Mouse (Mus musculus) forebrain, embryonic 14.5 days (tissue): Measurements from ENCODE around the gene Homer1. TPM values are rescaled to one million over a fixed set of nuclear protein-coding genes. Genes with fewer than 3 reads are reported as not detected.

Experiments used
- ATAC-seq: fragments of 200-750 bp; cut with Nextera tagmentation; 2 replicates; pipeline ENCODE4 v1.8.0; 2017; ENCODE audit warnings: mild to moderate bottlenecking, moderate library complexity
- DNase-seq: peaks from one replicate; pipeline ENCODE4 v3.0.0-alpha.2; 2015; ENCODE audit warnings: low spot score
- H3K27ac ChIP-seq: fragments of 300-500 bp; sonication (generic); 2 replicates; pipeline ENCODE4 v1.5.1; 2014; ENCODE audit warnings: low read depth, mild to moderate bottlenecking, control low read depth, low read length, moderate library complexity
- H3K27me3 ChIP-seq: fragments of 300-500 bp; sonication (generic); replicated peaks from 2 replicates; pipeline ENCODE4 v1.6.1; 2014; ENCODE audit warnings: low read length, control low read depth, mixed read lengths; ENCODE audit not compliant: control insufficient read depth, insufficient read depth
- H3K36me3 ChIP-seq: fragments of 300-500 bp; sonication (generic); 2 replicates; pipeline ENCODE4 v1.6.1; 2014; ENCODE audit warnings: low read length, control low read depth; ENCODE audit not compliant: control insufficient read depth, insufficient read depth
- H3K4me1 ChIP-seq: fragments of 300-500 bp; sonication (generic); 2 replicates; pipeline ENCODE4 v1.6.1; 2014; ENCODE audit warnings: antibody characterized with exemption, low read length, control low read depth; ENCODE audit not compliant: control insufficient read depth, insufficient read depth
- H3K4me2 ChIP-seq: fragments of 300-500 bp; sonication (generic); 2 replicates; pipeline ENCODE4 v1.6.1; 2014; ENCODE audit warnings: mild to moderate bottlenecking, control low read depth, low read length
- H3K4me3 ChIP-seq: fragments of 300-500 bp; sonication (generic); 2 replicates; pipeline ENCODE4 v1.5.1; 2014; ENCODE audit warnings: low read depth, low read length, control low read depth
- H3K9ac ChIP-seq: fragments of 300-500 bp; sonication (generic); 2 replicates; pipeline ENCODE4 v1.6.1; 2014; ENCODE audit warnings: mild to moderate bottlenecking, low read length, control low read depth, moderate library complexity
- H3K9me3 ChIP-seq: fragments of 300-500 bp; sonication (generic); replicated peaks from 2 replicates; pipeline ENCODE4 v1.6.1; 2016; ENCODE audit warnings: low read length, control low read depth, mixed read lengths; ENCODE audit not compliant: control insufficient read depth
- WGBS: fragments of 180-500 bp; shearing (Covaris S2); extraction: QIAGEN DNeasy Blood & Tissue Kit; methylation state at CpG from one replicate; pipeline ENCODE4 v1.1.7; 2014; 5-methylcytosine and 5-hydroxymethylcytosine counted together
- polyA plus RNA-seq: library from polyadenylated mRNA; unstranded; fragments of >200 nt; fragmentation: Nextera tagmentation; extraction: Ambion mirVana; gene quantifications from 2 replicates; pipeline ENCODE4 v1.2.1, GENCODE M21; 2014

Gene Homer1
- polyA plus RNA-seq, 1 experiment from 2014 or later: 14.5 TPM

GRCm38 (mm10) chr13:93304251-93305001 is 5.0 kb downstream of the Homer1 start:
- under 1% methylated on average over 52 of the region's 64 CpGs for WGBS
- ATAC-seq (peak; percentile 61), DNase-seq (peak; percentile 61)
- Histone ChIP-seq H3K27ac (peak overlapping the region; percentile 97), H3K9me3 (no peaks in the 10 kb centered on the region), H3K4me1 (peaks cover 28% of the 10 kb centered on the region), H3K36me3 (no peaks in the 10 kb centered on the region), H3K4me3 (peak overlapping the region; percentile 80), H3K4me2 (peak overlapping the region; percentile 72), H3K27me3 (no peaks in the 10 kb centered on the region), H3K9ac (peak overlapping the region; percentile 91)

DNA sequence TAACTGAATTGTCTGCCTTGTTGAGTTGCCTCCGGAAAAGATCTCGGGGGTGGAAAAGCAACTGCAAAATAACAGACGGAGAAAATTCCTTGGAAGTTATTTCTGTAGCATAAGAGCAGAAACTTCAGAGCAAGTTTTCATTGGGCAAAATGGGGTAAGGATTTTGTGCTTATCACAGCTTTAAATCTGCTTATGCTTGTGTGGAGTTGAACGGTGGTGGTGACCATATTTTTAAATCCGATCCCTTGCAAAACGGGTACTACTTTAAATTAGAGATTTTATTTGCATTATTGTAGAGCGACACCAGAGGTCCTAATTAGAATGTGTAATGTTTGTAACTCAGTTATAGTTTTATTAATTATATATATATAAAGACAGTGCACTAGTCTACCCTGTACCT is 5.7 kb downstream of the Homer1 start:
- 5% methylated on average over 7 of the region's 7 CpGs for WGBS
- Histone ChIP-seq H3K9me3 (no peaks in the 10 kb centered on the region), H3K4me2 (peak overlapping the region; percentile 72), H3K27me3 (no peaks in the 10 kb centered on the region), H3K36me3 (no peaks in the 10 kb centered on the region), H3K9ac (peak overlapping the region; percentile 91), H3K4me1 (peaks cover 28% of the 10 kb centered on the region), H3K4me3 (peak overlapping the region; percentile 80), H3K27ac (no peak overlapping the region)
- DNase-seq (no peak), ATAC-seq (no peak)

DNA sequence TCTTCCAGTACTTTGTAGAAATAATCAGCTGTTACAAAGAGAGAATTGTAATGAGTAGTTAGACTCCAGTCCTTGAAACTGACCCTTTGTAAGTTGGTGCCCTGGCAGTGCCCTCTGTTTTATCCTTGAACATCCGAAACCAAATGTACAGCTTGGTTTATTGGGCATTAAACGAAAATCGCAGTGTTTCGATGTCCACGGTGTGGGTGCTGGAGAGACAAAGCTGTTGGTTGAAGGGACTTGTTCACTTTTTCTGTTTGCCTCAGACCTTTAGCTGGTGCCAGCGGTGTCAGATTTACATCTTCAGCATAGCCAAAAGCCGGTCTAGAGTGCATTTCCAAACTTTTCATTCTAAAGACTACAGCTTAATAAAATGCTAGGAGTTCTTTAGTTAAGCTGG is 6.2 kb downstream of the Homer1 start:
- Histone ChIP-seq H3K27ac (no peak overlapping the region), H3K27me3 (no peaks in the 10 kb centered on the region), H3K4me1 (peaks cover 28% of the 10 kb centered on the region), H3K9me3 (no peaks in the 10 kb centered on the region), H3K36me3 (no peaks in the 10 kb centered on the region), H3K4me3 (peak overlapping the region; percentile 80), H3K9ac (peak overlapping the region; percentile 36), H3K4me2 (peak overlapping the region; percentile 72)
- 14% methylated on average over 7 of the region's 7 CpGs for WGBS
- ATAC-seq (no peak), DNase-seq (peak; percentile 10)

- Histone ChIP-seq H3K4me1 (peaks cover 28% of the 10 kb centered on the region), H3K9me3 (no peaks in the 10 kb centered on the region), H3K9ac (no peak overlapping the region), H3K4me2 (peak overlapping the region; percentile 72), H3K36me3 (no peaks in the 10 kb centered on the region), H3K27me3 (no peaks in the 10 kb centered on the region), H3K4me3 (peak overlapping the region; percentile 80), H3K27ac (no peak overlapping the region)
- ATAC-seq (no peak), DNase-seq (no peak)
- 53% methylated on average over 3 of the region's 3 CpGs for WGBS
Observed at GRCm38 (mm10) chr13:93306545-93306944, 7.1 kb downstream of the Homer1 start.

DNA sequence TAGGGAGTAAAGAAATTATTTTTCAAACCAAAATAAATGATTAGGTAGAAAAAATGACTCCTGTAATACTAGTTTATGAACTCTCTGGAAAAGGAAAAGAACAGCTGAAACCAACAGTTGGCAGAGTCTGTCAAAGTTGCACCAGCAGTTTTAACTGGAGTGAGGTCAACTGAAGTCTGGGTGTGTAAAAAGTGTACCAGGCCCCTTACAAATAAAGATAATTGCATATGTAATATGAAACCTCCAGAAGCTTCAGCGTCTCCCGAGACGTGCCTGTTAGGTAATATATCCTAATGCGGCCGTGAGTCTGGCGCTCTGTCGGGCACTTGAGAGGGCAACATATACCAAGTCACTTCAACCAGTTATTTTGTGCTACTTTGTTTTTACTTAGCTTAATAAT is 8.3 kb downstream of the Homer1 start:
- peaks cover 28% of the 10 kb centered on the region for H3K4me1 ChIP-seq
- 30% methylated on average over 7 of the region's 7 CpGs for WGBS

GRCm38 (mm10) chr13:93309295-93309694 is 9.9 kb downstream of the Homer1 start:
- Histone ChIP-seq H3K9ac (no peak overlapping the region), H3K36me3 (no peaks in the 10 kb centered on the region), H3K4me3 (no peak overlapping the region), H3K4me2 (no peak overlapping the region), H3K4me1 (peaks cover 26% of the 10 kb centered on the region), H3K27me3 (no peaks in the 10 kb centered on the region), H3K9me3 (no peaks in the 10 kb centered on the region), H3K27ac (no peak overlapping the region)
- 92% methylated on average over 1 of the region's 1 CpGs for whole genome bisulfite sequencing
- ATAC-seq (no peak), DNase-seq (no peak)

More for the DNA sequence above, 8.3 kb downstream of the Homer1 start:
- Histone ChIP-seq H3K9ac (no peak overlapping the region), H3K36me3 (no peaks in the 10 kb centered on the region), H3K27me3 (no peaks in the 10 kb centered on the region), H3K27ac (no peak overlapping the region), H3K9me3 (no peaks in the 10 kb centered on the region), H3K4me3 (no peak overlapping the region), H3K4me2 (peak overlapping the region; percentile 72)
- DNase-seq (no peak), ATAC-seq (no peak)

DNA sequence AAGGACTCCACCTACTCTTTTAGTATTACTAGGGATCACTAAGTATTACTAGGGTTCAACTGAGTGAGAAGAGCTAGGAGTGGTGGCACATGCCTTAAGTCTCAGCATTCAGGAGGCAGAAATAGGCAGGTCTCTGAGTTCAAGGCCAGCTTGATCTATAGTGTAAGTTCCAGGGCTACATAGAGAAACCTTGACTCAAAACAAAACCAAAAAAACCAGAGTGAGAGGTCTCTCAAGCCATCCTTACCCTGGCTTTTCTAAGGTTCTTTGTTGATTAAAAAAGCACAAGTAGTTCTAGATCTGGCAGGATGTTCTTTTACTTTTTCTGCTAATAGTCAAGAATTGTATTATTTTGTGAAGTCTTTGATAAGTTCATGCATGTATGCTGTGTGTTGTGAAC is 13.1 kb downstream of the Homer1 start:
- H3K4me3 ChIP-seq: no peak overlapping the region
- H3K27me3 ChIP-seq: no peaks in the 10 kb centered on the region
- no peaks in the 10 kb centered on the region for H3K36me3 ChIP-seq
- H3K4me2 ChIP-seq: no peak overlapping the region
- no peak overlapping the region for H3K27ac ChIP-seq
- no peaks in the 10 kb centered on the region for H3K9me3 ChIP-seq
- DNase-seq (no peak), ATAC-seq (no peak)
- no peak overlapping the region for H3K9ac ChIP-seq
- H3K4me1 ChIP-seq: peaks cover 12% of the 10 kb centered on the region

DNA sequence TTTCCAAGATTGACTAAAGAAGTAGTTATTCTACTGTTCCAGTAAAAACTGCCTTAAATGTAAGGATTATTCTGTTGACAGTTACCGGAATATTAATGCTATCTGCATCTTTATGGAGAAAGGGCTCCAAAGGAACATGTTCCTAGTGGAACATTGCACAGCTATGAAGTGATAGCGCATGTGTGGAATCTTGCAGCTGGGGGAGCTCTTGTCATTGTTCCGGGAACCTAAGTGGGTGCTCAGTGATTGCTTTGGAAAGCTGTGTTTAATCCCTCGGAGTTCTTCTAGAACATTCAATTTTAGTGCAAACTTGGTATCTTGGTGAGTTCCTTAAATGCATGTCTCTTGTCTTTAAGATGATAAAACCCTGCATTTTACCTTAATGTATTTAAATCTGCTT is 14.9 kb downstream of the Homer1 start:
- no peaks in the 10 kb centered on the region for H3K9me3 ChIP-seq
- H3K27me3 ChIP-seq: no peaks in the 10 kb centered on the region
- no peaks in the 10 kb centered on the region for H3K4me1 ChIP-seq
- H3K36me3 ChIP-seq: no peaks in the 10 kb centered on the region
- ATAC-seq (no peak), DNase-seq (no peak)
- no peak overlapping the region for H3K9ac ChIP-seq
- no peak overlapping the region for H3K4me3 ChIP-seq
- WGBS: 88% methylated on average over 4 of the region's 4 CpGs
- no peak overlapping the region for H3K4me2 ChIP-seq
- no peak overlapping the region for H3K27ac ChIP-seq

DNA sequence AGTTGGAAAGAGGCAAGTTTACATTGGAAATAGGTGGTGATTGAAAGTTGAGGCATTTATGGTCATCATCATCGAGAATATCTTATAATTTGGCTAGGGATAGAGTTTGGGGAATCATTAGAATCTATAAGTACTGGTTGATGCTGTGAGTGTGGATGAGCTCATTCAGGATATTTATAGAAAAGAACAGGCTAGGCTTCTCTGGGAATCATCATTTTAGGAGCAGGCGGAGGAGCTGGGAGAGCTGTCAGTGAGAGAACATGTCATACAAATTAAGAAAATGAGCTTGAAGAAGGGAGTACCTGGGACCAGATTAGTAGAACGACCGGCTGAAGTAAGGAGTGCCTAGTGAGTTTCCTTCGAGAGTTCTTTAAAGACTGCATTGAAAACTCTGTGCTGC is 20.7 kb downstream of the Homer1 start:
- Histone ChIP-seq H3K4me2 (no peak overlapping the region), H3K9me3 (no peaks in the 10 kb centered on the region), H3K36me3 (no peaks in the 10 kb centered on the region), H3K27ac (no peak overlapping the region), H3K9ac (no peak overlapping the region), H3K4me1 (no peaks in the 10 kb centered on the region), H3K27me3 (no peaks in the 10 kb centered on the region), H3K4me3 (no peak overlapping the region)
- ATAC-seq: no peak
- WGBS: 80% methylated on average over 5 of the region's 5 CpGs
- DNase-seq: no peak
